Mouse (Mus musculus) colon, adult 2 months (tissue): Measurements from ENCODE around the gene Ifi35. TPM values are rescaled to one million over a fixed set of nuclear protein-coding genes. Genes with fewer than 3 reads are reported as not detected.

Source experiments
- polyA plus RNA-seq: library from polyadenylated mRNA; depleted of rRNA; stranded (reverse); fragments of >200 nt; gene quantifications from 2 replicates; pipeline ENCODE4 v1.2.3, GENCODE M21; 2012; rRNA removed

Ifi35 gene
- polyA plus RNA-seq, result 30.8 and 40.3 TPM in 2 replicates

DNA sequence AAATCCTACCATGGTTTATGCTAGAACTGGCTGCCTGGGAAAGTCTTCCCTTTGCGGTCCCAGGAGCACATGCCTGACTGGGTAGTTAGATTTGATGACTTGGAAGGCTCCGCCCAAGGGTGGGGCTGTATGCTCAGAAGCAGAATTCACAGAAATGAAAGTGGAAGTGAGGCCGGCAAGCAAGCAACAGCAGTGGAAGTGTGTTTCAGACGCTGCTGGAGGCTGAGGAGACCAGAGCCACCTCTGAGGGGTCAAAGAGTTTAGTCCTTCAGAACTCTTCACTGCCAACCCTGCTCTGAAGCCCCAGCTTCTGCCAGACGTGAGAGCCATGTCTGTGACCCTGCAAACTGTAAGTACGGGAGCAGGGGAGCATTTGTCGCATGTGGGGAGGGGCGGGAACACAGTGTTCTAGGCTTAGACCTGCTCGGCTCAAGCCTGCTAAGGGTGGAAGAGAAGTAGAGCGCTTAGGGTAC lies at the start of gene Ifi35:
Gene Ifi35, plus strand, starts transcription at position 134 of the 473 bp plus-strand sequence.

DNA sequence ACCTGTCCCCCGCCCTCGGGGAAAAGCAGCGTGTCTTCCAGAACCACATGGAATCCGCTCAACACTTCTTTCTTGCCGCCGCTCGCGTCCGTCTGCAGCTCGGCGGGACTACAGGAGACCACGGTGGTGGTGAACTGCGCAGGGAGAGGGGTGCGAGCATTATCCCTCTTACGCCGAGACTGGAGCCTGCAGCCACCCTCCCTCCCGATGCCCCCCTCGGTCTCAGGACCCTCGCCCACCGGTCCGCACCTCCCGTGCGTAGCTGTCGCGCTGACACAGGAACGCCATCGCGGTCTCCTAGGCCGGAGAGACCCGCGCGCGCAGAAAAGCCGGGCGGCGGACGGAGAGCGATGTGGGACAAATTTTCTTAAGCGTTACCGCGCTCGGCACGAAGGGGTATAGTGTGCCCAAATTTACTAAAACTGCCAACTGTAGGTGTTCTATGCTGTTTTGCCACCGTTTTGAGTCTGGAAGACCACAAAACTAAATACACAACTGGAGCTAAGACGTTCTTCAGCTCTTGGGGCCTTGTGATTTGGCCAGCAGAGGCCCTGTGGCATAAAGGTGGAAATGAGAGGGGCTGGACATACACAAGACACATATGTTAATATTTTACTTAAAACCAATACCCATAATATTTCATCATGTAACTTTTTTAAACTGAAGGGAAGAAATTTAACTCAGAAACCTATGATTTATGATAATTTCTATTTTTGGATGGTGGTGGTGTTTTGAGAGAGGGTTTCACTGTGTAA lies 30.9 kb upstream of the Ifi35 start, which contains the start of gene Aarsd1:
Gene Aarsd1, minus strand, starts transcription at position 515 of the 755 bp plus-strand sequence.

DNA sequence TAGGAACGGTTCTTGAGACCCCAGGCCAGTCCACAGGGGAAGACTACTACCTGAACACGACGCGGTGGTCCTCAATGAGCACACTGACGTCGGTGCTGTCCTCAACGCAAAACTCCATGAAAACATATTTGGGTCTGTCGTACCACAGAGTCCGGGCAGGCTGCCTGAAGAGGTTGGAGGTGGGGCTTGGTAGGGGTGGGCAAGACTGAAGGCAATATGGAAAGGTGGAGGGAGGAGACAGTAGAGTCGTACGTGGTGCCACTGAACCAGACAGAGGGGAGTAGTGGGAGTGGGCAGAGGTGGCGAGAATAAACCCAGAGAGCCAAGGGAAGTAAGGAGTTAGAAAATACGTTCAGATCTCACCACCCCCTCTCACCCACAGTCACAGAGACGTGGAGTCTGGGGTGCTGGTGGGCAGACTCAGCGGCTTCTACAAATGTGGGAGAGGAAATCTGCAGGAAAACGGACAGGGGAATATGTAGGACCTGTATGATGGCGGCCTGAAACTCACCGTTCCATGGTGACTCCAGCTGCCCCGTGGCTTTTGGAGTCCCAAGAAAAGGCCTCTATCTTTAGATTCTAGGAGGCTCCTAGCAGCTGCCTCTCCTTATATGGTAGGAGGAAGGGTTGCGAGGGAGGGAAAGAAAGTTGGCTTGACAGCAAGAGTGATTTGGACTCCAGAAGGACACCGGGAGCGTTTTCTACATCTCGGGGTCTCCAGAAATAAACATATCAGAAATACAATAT lies 23.9 kb upstream of the Ifi35 start, which contains the start of gene Gm27029:
Gene Gm27029, minus strand, starts transcription at position 692 of the 747 bp plus-strand sequence.

DNA sequence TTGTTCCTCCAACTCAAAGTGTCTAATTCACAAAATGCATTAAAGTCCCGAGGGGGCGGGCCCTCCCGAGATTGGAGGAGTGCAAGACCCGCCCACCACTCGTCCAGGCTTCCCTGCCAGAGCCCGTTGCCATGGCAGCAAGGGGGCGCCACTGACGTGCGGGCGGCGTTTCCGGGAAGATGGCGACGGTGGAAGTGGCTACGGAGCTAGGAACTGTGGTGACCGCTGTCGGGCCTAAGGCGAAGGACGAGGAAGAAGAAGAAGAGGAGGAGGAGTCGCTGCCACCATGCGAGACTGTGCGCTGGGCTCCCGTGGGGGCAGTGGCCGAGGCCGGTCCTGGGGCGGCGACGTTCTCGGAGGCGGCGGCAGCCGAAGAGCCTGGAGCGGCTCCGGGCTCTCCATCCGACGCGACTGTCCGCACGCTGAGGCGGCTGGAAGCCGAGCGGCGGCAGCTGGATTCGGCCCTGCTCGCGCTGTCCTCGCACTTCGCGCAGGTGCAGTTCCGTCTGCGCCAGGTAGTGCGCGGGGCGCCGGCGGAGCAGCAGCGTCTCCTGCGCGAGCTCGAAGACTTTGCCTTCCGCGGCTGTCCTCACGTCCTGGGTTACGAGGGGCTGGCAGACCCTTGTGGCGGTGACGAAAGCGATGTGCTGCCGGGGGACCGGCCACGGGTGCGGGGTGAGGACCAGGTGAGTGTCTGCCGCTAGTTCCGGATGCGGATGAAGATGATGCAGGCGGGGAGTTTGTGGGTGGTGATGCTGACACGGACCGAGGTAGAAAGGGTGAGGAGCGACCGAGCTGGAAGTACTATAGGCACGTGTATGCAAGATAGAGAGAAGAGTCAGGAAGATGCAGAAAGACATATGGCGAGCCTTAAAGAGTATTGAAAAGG lies 23.0 kb upstream of the Ifi35 start, which contains the start of the genes Rundc1 and Ptges3l:
Gene Rundc1, plus strand, starts transcription at position 161 of the 889 bp plus-strand sequence.
Gene Ptges3l, minus strand, starts transcription at position 409 of the 889 bp plus-strand sequence.

DNA sequence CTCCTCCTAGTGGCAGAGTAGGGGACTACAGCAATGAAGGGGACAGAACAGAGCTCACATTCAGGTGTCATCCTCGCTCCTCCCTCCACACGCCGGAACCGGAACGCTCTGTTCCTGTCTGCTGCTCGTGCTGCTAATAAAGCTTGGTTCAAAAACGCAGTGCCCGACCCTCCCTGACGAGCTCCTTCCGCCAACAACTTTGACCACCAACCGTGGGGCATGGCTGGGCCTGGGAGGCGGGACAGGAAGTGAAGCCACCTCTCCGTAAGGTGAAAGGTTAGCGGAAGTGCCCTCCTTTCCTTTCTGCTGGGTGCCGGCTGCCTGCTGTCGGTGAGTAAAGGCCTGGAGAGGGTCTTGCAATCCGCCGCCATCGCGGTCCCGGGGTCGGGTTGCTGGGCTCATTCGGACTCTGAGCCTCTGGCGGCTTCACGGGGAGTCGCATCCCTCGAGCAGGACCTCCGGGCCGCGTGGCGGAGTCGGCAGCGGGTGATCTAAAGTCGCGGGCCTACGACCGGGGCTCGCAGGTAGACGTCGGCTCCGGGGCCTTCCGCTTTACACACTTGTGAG lies 6.0 kb upstream of the Ifi35 start, which contains the start of gene Rpl27:
Gene Rpl27, plus strand, starts transcription at position 172 of the 567 bp plus-strand sequence.

DNA sequence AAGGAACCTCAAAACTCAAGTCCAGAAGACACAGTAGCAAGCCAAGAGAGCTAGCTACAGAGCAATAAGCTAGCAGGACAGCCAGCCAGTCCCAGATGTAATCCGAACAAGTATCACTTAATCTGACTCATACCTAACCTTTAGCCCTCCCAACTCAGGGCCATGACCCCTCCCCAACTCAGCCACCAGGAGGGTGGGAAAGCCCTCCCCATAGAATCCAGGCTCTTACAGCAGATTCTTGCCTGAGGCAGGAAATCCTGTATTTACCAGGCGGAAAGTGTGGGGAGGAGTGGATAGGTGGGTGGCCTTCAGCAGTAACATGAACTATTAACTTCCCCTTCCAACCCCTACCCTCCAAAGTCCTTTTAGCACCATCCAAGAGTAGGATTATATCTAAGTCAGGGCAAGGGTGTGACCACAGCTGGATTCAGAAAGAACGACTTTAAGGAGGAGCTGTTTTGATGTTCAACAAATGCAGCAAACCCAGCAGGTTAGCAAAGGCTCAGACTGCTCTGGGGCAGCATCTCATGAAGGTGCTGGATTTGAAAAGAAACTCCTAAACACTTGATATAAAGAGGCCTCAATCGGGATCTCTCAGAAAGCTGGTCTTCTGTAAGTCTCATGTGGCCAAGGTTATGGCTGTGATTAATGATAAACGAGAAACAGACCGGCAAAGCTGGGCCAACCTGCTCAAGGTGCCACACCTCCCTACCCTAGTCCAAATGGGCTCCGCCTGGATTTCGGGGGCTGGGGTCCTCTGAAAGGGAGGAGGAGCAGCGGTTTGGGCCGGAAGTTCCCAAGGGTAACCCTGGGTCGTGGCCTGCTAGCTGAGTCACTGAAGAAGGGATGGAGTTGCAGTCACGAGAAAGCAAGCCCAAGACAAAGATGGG lies 16.2 kb downstream of the Ifi35 start, which contains the start of gene Rnd2:
Gene Rnd2, plus strand, starts transcription at position 789 of the 890 bp plus-strand sequence.

DNA sequence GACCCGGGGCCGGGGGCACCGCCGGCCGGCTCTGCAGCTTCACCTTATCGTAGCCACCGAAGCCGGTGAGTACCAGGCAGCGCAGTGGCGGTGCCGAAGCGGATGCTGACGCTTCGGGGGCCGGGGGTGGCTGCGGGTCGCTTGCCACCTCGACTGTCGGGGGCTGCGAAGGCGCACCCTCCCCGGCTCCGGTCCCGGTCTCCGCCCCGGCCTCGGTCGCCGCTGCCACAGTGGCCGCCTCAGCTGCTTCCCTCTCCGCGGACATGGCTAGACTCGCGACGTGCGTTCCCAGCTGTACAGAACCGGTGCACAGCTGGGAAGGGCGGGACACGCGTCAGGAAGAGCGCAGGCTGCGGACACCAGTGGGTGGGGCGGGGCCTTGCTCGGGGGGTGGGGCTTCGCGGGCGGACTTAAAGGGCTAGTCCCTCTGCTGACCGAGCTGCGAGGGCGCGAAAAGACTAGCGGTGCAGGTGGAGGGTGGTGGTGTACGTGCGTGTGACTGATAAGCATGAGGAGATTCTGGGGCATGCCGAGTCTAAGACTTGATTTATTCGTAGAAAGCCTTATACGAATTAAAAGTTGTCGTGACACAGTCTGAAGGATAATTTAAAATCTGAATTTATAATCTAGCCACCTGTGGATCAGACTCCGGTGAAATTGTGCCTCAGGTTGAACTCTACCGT lies 17.8 kb downstream of the Ifi35 start, which contains the start of gene Vat1:
Gene Vat1, minus strand, starts transcription at position 362 of the 683 bp plus-strand sequence.

Other genes with a start within 250 kb of the Ifi35 start
- 32.4 and 34.9 TPM in 2 replicates for gene Ezh1, start 221.9 kb upstream of the Ifi35 start, polyA plus RNA-seq
- 35.2 and 41.7 TPM in 2 replicates for gene Ramp2, start 202.4 kb upstream of the Ifi35 start, polyA plus RNA-seq
- 115 and 129 TPM in 2 replicates for gene Vps25, start 194.7 kb upstream of the Ifi35 start, polyA plus RNA-seq
- 22.2 and 23.9 TPM in 2 replicates for gene Wnk4, start 187.8 kb upstream of the Ifi35 start, polyA plus RNA-seq
- gene Cntd1, start 169.4 kb upstream of the Ifi35 start, polyA plus RNA-seq, result 0.54 and 0.91 TPM in 2 replicates
- 727 and 839 TPM in 2 replicates for gene Coa3, start 169.3 kb upstream of the Ifi35 start, polyA plus RNA-seq
- 101 and 135 TPM in 2 replicates for gene Becn1, start 146.1 kb upstream of the Ifi35 start, polyA plus RNA-seq
- 31.2 and 34.3 TPM in 2 replicates for gene Psme3, start 132.2 kb upstream of the Ifi35 start, polyA plus RNA-seq
- gene Aoc2, start 123.3 kb upstream of the Ifi35 start, polyA plus RNA-seq, result 5.0 and 5.5 TPM in 2 replicates
- 22.5 and 22.8 TPM in 2 replicates for gene Aoc3, start 117.8 kb upstream of the Ifi35 start, polyA plus RNA-seq
- gene G6pc, start 80.8 kb upstream of the Ifi35 start, polyA plus RNA-seq, result not detected in 2 replicates
- 15.9 and 18.9 TPM in 2 replicates for gene Aarsd1, start 30.8 kb upstream of the Ifi35 start, polyA plus RNA-seq
- 0.09 and 0.55 TPM in 2 replicates for gene Gm27029, start 23.6 kb upstream of the Ifi35 start, polyA plus RNA-seq
- gene Rundc1, start 23.3 kb upstream of the Ifi35 start, polyA plus RNA-seq, result 25.0 and 27.2 TPM in 2 replicates
- 4.5 TPM in 2 replicates for gene Ptges3l, start 23.1 kb upstream of the Ifi35 start, polyA plus RNA-seq
- 403 and 499 TPM in 2 replicates for gene Rpl27, start 6.1 kb upstream of the Ifi35 start, polyA plus RNA-seq
- 9.7 and 11.0 TPM in 2 replicates for gene Rnd2, start 16.6 kb downstream of the Ifi35 start, polyA plus RNA-seq
- gene Vat1, start 17.8 kb downstream of the Ifi35 start, polyA plus RNA-seq, result 121 and 128 TPM in 2 replicates
- gene Brca1, start 103.5 kb downstream of the Ifi35 start, polyA plus RNA-seq, result 0.79 and 0.83 TPM in 2 replicates
- 121 and 137 TPM in 2 replicates for gene Nbr1, start 103.7 kb downstream of the Ifi35 start, polyA plus RNA-seq
- gene Tmem106a, start 133.8 kb downstream of the Ifi35 start, polyA plus RNA-seq, result 36.5 and 54.6 TPM in 2 replicates
- not detected in 2 replicates for gene Gm11634, start 150.8 kb downstream of the Ifi35 start, polyA plus RNA-seq
- gene Rdm1, start 178.8 kb downstream of the Ifi35 start, polyA plus RNA-seq, result 18.5 and 22.8 TPM in 2 replicates
- 16.9 and 21.0 TPM in 2 replicates for gene Arl4d, start 217.1 kb downstream of the Ifi35 start, polyA plus RNA-seq